Mouse (Mus musculus): ENCODE measurements around the gene Ttll11. TPM values are rescaled to one million over a fixed set of nuclear protein-coding genes. Genes with fewer than 3 reads are reported as not detected.

The Ttll11 gene
- polyA plus RNA-seq, 1 experiment from 2014 or later = 0.67 TPM

DNA sequence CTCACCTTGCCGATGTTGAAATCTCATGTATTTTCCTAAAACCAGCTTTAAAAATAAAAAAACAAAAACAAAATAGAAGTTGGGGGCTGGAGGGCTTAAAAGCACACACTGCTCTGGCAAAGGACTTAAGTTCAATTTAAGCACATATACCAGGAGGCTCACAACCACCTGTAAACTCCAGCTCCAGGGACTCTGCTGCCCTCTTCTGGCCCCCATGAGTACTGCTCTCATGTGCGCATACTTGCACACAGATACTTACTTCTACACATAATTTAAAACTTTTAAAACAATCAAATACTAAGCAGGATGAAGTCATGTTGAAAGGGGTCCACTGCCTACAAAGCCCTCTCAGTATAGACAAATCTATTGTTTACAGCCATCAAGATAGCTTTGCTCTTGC lies 244.7 kb downstream of the Ttll11 start:
- H3K9ac ChIP-seq = no peak overlapping the region
- H3K4me1 ChIP-seq (replicated peaks) = peaks cover 11% of the 10 kb centered on the region; the same call in 1 of the 2 replicates
- no peak overlapping the region for H3K4me3 ChIP-seq (replicated peaks)
- H3K36me3 ChIP-seq = no peaks in the 10 kb centered on the region; the same call in 1 of the 2 replicates
- no peak overlapping the region for H3K27ac ChIP-seq
- 97% methylated on average over 2 of the region's 2 CpGs for WGBS
- no peak for ATAC-seq
- H3K27me3 ChIP-seq (replicated peaks) = no peaks in the 10 kb centered on the region
- no peaks in the 10 kb centered on the region for H3K9me3 ChIP-seq
- H3K4me2 ChIP-seq (replicated peaks) = no peak overlapping the region

- Histone ChIP-seq H3K36me3 (peaks cover 10% of the 10 kb centered on the region; the same call in 1 of the 2 replicates), H3K27ac (0 out of 2 replicates have a peak overlapping the region, but pooled peaks have one; percentile 9), H3K27me3 (replicated peaks) (no peaks in the 10 kb centered on the region), H3K4me3 (replicated peaks) (no peak overlapping the region), H3K9me3 (no peaks in the 10 kb centered on the region), H3K4me2 (replicated peaks) (no peak overlapping the region), H3K9ac (no peak overlapping the region), H3K4me1 (replicated peaks) (peaks cover 20% of the 10 kb centered on the region; the same call in 1 of the 2 replicates)
- no peak for ATAC-seq
- 61% methylated on average over 18 of the region's 18 CpGs for WGBS
These were observed 247.9 kb downstream of the Ttll11 start for GRCm38 (mm10) chr2:35731671-35732449.

- H3K9ac ChIP-seq = no peak overlapping the region
- H3K4me2 ChIP-seq (replicated peaks) = no peak overlapping the region
- H3K4me1 ChIP-seq (replicated peaks) = peaks cover 20% of the 10 kb centered on the region; the same call in 1 of the 2 replicates
- WGBS = 45% methylated on average over 16 of the region's 16 CpGs
- peaks cover 14% of the 10 kb centered on the region; the same call in 1 of the 2 replicates for H3K36me3 ChIP-seq
- no peaks in the 10 kb centered on the region for H3K27me3 ChIP-seq (replicated peaks)
- no peak overlapping the region for H3K4me3 ChIP-seq (replicated peaks)
- H3K27ac ChIP-seq = 0 out of 2 replicates have a peak overlapping the region, but pooled peaks have one; percentile 24
- ATAC-seq = peak; percentile 83
- H3K9me3 ChIP-seq = no peaks in the 10 kb centered on the region
These were observed 250.3 kb downstream of the Ttll11 start for GRCm38 (mm10) chr2:35729077-35730065.

GRCm38 (mm10) chr2:35728633-35729032 lies 251.1 kb downstream of the Ttll11 start:
- H3K36me3 ChIP-seq = peaks cover 15% of the 10 kb centered on the region; the same call in 1 of the 2 replicates

DNA sequence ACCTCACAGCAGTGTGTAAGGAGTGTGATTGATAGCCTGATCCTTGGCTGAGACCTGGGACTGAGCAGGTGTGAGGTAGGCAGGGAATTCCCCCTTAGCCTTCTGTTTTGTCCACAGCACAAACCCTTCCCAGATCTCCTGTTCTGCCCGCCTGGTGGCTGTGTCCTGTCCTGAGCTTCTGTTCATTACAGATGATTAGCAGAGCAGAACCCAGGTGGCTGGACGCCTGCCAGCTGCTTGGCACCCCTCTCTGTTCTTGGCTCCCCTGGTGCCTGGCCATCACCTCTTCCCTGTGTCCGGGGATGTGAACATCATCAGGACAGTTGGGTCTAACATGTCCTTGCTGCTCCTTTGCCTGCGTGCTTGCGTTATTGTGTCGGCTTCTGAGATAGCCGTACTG lies 256.0 kb downstream of the Ttll11 start:
- H3K27ac ChIP-seq = no peak overlapping the region
- H3K4me3 ChIP-seq (replicated peaks) = no peak overlapping the region
- no peaks in the 10 kb centered on the region for H3K27me3 ChIP-seq (replicated peaks)
- no peak overlapping the region for H3K4me2 ChIP-seq (replicated peaks)
- H3K9me3 ChIP-seq = no peaks in the 10 kb centered on the region
- peaks cover 63% of the 10 kb centered on the region for H3K36me3 ChIP-seq
- no peak for ATAC-seq
- WGBS = 86% methylated on average over 7 of the region's 7 CpGs
- H3K4me1 ChIP-seq (replicated peaks) = peaks cover 6% of the 10 kb centered on the region; the same call in 1 of the 2 replicates
- H3K9ac ChIP-seq = no peak overlapping the region

More at GRCm38 (mm10) chr2:35728633-35729032, 251.1 kb downstream of the Ttll11 start:
- Histone ChIP-seq H3K4me3 (replicated peaks) (no peak overlapping the region), H3K9me3 (no peaks in the 10 kb centered on the region), H3K9ac (no peak overlapping the region), H3K4me2 (replicated peaks) (no peak overlapping the region), H3K27ac (no peak overlapping the region), H3K27me3 (replicated peaks) (no peaks in the 10 kb centered on the region), H3K4me1 (replicated peaks) (peaks cover 20% of the 10 kb centered on the region; the same call in 1 of the 2 replicates)
- 28% methylated on average over 5 of the region's 5 CpGs for WGBS
- ATAC-seq = peak; percentile 11; the same call in 1 of the 2 replicates

- no peak for ATAC-seq
- H3K4me1 ChIP-seq (replicated peaks) = peaks cover 2% of the 10 kb centered on the region; the same call in 1 of the 2 replicates
- no peak overlapping the region for H3K27ac ChIP-seq
- H3K9ac ChIP-seq = no peak overlapping the region
- H3K27me3 ChIP-seq (replicated peaks) = no peaks in the 10 kb centered on the region
- peaks cover 65% of the 10 kb centered on the region for H3K36me3 ChIP-seq
- no peak overlapping the region for H3K4me2 ChIP-seq (replicated peaks)
- H3K4me3 ChIP-seq (replicated peaks) = no peak overlapping the region
- WGBS = 93% methylated on average over 6 of the region's 6 CpGs
- H3K9me3 ChIP-seq = no peaks in the 10 kb centered on the region
These were observed 256.4 kb downstream of the Ttll11 start for GRCm38 (mm10) chr2:35723267-35723666.

- Histone ChIP-seq H3K9ac (no peak overlapping the region), H3K9me3 (no peaks in the 10 kb centered on the region), H3K27ac (no peak overlapping the region), H3K36me3 (peaks cover 65% of the 10 kb centered on the region), H3K4me3 (replicated peaks) (no peak overlapping the region), H3K27me3 (replicated peaks) (no peaks in the 10 kb centered on the region), H3K4me2 (replicated peaks) (no peak overlapping the region), H3K4me1 (replicated peaks) (no peaks in the 10 kb centered on the region)
- ATAC-seq = no peak
- 91% methylated on average over 9 of the region's 9 CpGs for WGBS
These were observed 256.9 kb downstream of the Ttll11 start for GRCm38 (mm10) chr2:35722821-35723220.

DNA sequence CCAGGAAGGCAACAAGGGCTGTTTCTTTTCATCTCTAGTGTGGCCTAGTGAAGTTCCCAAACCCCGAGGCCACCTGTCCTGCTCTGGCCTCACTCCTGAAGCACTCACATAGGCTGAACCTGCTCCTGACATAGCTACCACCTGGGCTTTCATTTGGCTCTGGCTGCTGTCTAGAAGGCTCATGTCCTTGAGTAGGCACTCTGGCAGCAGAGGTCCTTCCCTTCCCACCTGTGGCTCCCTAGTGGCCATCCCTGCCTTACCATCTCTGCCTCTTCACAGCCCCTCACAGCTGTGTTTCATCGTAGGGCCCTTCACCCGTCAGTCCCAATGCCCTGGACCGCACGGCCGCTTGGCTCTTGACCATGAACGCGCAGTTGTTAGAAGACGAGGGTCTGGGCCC lies 258.8 kb downstream of the Ttll11 start:
- peaks cover 75% of the 10 kb centered on the region for H3K36me3 ChIP-seq
- H3K27me3 ChIP-seq (replicated peaks) = no peaks in the 10 kb centered on the region
- H3K27ac ChIP-seq = no peak overlapping the region
- H3K4me2 ChIP-seq (replicated peaks) = no peak overlapping the region
- no peak overlapping the region for H3K9ac ChIP-seq
- no peak for ATAC-seq
- H3K4me1 ChIP-seq (replicated peaks) = no peaks in the 10 kb centered on the region
- H3K4me3 ChIP-seq (replicated peaks) = no peak overlapping the region
- WGBS = 91% methylated on average over 9 of the region's 9 CpGs
- H3K9me3 ChIP-seq = no peaks in the 10 kb centered on the region

DNA sequence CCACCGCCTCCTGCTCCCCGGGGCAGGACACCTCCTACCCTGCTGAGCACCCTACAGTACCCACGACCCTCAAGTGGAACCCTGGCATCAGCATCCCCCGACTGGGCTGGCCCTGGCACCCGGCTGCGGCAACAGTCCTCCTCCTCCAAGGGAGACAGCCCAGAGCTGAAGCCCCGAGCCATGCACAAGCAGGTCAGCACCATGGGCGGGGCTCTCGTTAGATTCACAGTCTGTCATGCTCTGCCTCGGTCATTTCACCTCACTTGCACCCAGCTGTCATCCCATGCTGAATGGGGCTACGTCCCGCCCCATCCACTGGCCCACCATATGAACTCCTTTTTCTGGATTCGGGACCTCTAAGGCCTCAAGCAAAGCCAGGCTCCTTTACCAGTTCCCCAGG lies 259.2 kb downstream of the Ttll11 start:
- no peaks in the 10 kb centered on the region for H3K4me1 ChIP-seq (replicated peaks)
- WGBS = 89% methylated on average over 13 of the region's 13 CpGs
- ATAC-seq = no peak
- no peak overlapping the region for H3K4me3 ChIP-seq (replicated peaks)
- no peak overlapping the region for H3K27ac ChIP-seq
- H3K9me3 ChIP-seq = no peaks in the 10 kb centered on the region
- no peak overlapping the region for H3K9ac ChIP-seq
- peaks cover 75% of the 10 kb centered on the region for H3K36me3 ChIP-seq
- H3K4me2 ChIP-seq (replicated peaks) = no peak overlapping the region
- H3K27me3 ChIP-seq (replicated peaks) = no peaks in the 10 kb centered on the region

- H3K4me2 ChIP-seq (replicated peaks) = no peak overlapping the region
- ATAC-seq = no peak
- no peak overlapping the region for H3K9ac ChIP-seq
- no peaks in the 10 kb centered on the region for H3K27me3 ChIP-seq (replicated peaks)
- H3K27ac ChIP-seq = no peak overlapping the region
- no peaks in the 10 kb centered on the region for H3K4me1 ChIP-seq (replicated peaks)
- H3K4me3 ChIP-seq (replicated peaks) = no peak overlapping the region
- H3K9me3 ChIP-seq = no peaks in the 10 kb centered on the region
- 94% methylated on average over 12 of the region's 12 CpGs for WGBS
- peaks cover 74% of the 10 kb centered on the region for H3K36me3 ChIP-seq
These were observed 259.6 kb downstream of the Ttll11 start for GRCm38 (mm10) chr2:35720104-35720503.

- H3K36me3 ChIP-seq = peaks cover 71% of the 10 kb centered on the region
- no peak for ATAC-seq
These were observed 260.3 kb downstream of the Ttll11 start for GRCm38 (mm10) chr2:35719230-35720005.

More at GRCm38 (mm10) chr2:35719230-35720005, 260.3 kb downstream of the Ttll11 start:
- no peaks in the 10 kb centered on the region for H3K27me3 ChIP-seq (replicated peaks)
- no peak overlapping the region for H3K4me3 ChIP-seq (replicated peaks)
- 84% methylated on average over 12 of the region's 12 CpGs for WGBS
- no peak overlapping the region for H3K27ac ChIP-seq
- H3K9me3 ChIP-seq = no peaks in the 10 kb centered on the region
- H3K9ac ChIP-seq = no peak overlapping the region
- H3K4me2 ChIP-seq (replicated peaks) = no peak overlapping the region
- H3K4me1 ChIP-seq (replicated peaks) = 0 out of 2 replicates have a peak, but pooled peaks cover 2% of the 10 kb centered on the region

Data from intestine, embryonic 15.5 days (tissue).